Mouse (Mus musculus) spleen, adult 18-20 months (tissue): ENCODE results near the gene Lag3.

ENCODE experiments used
- DNase-seq, 2 experiments: peaks; one replicate each; pipeline ENCODE4 v3.0.0; 2022; ENCODE audit warnings: mixed read lengths in 2 of 2

The Lag3 gene

DNA sequence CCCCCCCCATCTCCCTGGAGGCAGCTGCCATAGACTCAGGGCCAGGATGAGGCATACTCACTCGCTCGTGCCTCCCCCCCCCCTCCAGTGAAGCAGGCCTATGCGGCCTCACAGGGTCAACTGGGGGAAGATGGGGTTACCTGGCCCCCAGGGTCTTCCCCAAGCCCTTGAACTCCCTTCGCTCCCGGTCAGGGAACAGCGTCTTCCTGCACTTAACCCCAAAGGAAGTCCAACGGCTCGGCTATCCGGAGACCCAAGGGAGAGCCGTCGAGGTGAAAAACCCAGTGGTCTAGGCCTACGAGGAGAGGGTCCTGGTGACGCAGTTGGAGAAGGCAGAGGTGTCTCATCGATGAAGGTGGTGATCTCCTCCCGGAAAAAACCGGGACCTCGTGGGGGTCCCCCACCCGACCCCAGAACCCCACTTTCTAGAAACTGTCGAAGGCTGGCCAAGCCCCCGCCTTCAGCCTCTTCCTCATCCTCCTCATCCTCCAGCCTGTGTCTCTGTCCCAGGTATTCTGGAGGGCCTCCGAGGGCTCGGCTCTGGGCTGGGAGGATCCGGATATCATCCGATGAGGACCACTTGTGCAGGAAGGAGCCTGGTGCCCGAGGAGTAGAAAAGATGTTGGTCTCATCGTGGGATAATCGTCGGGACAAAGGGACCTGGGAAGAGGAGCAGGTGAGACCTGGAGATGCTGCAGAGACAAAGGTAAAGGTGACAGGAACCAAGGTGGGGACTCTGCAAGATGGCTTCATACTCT is 52.8 kb downstream of the Lag3 start:
- no peak for DNase-seq

DNA sequence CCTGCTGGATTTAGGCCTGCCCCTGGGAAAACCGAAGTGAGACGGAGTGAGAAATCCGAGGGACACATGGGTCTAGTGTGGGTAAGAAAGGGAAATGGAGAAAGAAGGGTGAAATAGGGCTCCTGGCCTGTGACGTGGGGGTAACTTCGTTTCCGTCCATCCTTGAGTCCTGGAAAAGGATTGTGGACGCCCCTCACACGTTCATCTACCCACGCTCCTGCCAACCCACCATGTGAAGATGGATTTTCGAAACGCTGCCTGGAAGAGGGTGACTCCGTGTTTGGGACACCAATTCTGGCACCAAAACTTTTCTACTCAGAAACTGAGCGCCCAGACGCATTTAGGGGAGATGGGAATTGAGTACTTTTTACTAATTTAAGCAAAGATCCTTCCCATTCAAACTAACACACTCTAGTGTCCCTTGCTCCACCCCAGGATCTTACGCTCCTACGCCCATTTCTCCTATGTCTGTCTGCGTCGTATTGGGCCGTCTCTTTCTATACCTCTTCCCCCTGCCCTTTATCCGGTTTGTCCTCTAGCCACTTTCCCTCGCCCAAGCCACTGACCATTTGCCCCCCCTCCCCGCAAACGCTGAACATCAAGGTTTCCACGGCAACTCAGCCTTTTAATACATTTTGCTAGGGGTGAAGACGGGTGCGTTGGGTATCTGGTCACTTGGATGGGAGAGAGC is 53.5 kb downstream of the Lag3 start:
- DNase-seq: no peak

DNA sequence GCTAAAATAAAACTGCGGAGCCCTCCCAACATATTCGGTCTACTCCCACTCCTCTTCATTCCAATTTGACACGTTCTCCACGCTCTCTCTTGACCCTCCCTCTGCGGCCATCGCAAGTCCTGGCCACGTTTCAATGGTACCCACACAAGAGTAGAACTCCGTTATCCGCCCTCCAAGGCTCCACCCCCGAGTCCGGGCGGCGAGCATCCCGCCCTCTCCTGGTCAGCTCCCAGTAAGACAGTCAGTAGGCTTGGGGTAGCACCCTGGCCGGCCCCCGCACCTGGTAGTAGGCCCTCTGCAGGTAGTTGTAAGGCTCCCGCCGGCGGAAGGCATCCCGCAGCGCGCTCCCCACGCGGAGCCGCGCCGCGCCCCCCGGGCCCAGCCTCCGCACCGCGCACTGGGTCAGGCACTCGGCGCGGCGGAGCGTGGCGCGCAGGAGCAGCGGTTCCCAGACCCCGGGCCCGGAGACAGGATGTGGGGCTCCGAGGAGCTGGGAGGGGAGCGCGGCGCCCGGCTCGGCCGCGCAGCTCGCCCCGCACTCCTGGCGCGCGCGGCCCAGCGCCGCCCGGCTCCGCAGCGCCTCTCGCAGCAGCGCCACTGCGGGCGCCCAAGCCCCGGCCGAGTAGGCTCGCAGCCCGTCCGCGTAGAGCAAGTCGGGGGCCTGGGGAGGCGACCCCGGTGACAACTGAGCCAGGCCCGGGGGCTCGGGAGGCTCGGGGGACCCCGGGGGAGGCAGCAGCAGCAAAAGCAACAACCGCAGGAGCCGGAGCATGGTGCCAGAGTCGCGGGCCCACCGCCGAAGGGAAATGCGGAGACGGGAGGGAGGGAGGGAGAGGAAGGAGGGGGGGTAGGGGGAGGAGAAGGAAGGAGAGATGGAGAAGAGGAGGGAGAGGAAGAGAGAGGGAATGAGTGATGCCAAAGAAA is 54.3 kb downstream of the Lag3 start, which contains the start of gene P3h3:
TSS of gene P3h3 (minus strand) at position 837 of the 924 bp plus-strand sequence.
- DNase-seq: peak; percentile 62 to 72

- DNase-seq: no peak
Observed at GRCm38 (mm10) chr6:124856321-124856720, 55.2 kb downstream of the Lag3 start.

- no peak for DNase-seq
Observed at GRCm38 (mm10) chr6:124854647-124855046, 56.9 kb downstream of the Lag3 start.
